Mouse (Mus musculus): ENCODE data around the gene Mical2. TPM values are rescaled to one million over a fixed set of nuclear protein-coding genes. Genes with fewer than 3 reads are reported as not detected.

Mical2 gene
- total and polyA plus RNA-seq, 3 experiments, result not detected

DNA sequence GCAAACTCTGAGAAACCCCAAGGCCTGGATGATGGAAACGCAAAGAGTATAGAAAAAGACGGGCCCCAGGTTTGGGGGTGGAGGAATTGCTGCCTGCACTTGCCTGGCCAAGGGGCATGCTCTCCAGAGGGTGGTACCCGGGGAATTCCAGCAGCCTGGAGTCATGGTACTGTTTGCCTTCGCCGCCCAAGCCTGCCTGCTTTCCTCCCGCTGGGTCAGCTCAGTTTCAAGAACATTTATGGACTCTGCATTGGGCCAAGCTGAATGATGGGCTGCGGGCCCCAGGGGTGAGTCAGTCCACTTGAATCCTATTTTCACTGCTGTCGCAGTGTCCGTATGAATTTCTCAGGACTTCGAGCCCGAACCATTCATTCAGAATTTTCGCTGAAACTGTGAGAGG lies 802 bp upstream of the Mical2 start:
- Histone ChIP-seq H3K27ac (ENCODE audit: control insufficient read depth, low read depth, low read length) (no peak overlapping the region), H3K9me3 (replicated peaks; ENCODE audit: insufficient read depth, low read length) (no peaks in the 10 kb centered on the region), H3K27me3 (ENCODE audit: control insufficient read depth in 1 of 2, insufficient read depth in 2 of 2, low read length in 2 of 2) (no peaks in the 10 kb centered on the region; a peak in 1 of 4 replicates), H3K4me3 (ENCODE audit: control insufficient read depth in 1 of 2, insufficient read depth in 1 of 2, low read depth in 2 of 2, low read length in 2 of 2) (no peak overlapping the region), H3K4me1 (ENCODE audit: control insufficient read depth in 1 of 2, insufficient read depth in 2 of 2, low read length in 2 of 2) (no peaks in the 10 kb centered on the region), H3K79me2 (ENCODE audit: control insufficient read depth, insufficient read depth, low read length, poor library complexity) (no peaks in the 10 kb centered on the region), H3K9ac (ENCODE audit: control insufficient read depth, low read depth, low read length, poor library complexity, severe bottlenecking) (no peak overlapping the region), H3K36me3 (ENCODE audit: control insufficient read depth in 1 of 2, insufficient read depth in 2 of 2, low read length in 2 of 2) (no peaks in the 10 kb centered on the region)
- TF ChIP-seq CHD1 (IDR thresholded peaks at IDR 0.05; ENCODE audit: low read depth, low read length), result no peak
- TF ChIP-seq SMC3 (IDR thresholded peaks at IDR 0.05; ENCODE audit: low read depth, low read length), result no peak
- no peak for TF ChIP-seq POLR2AphosphoS5 (IDR thresholded peaks at IDR 0.05; ENCODE audit: borderline replicate concordance, low read depth, low read length)
- TF ChIP-seq RCOR1 (IDR thresholded peaks at IDR 0.05; ENCODE audit: low read depth, low read length), result no peak
- no peak for TF ChIP-seq NRF1 (IDR thresholded peaks at IDR 0.05; ENCODE audit: insufficient read depth, low read depth, low read length, poor library complexity, severe bottlenecking)
- TF ChIP-seq CHD2 (IDR thresholded peaks at IDR 0.05; ENCODE audit: low read length), result no peak
- no peak for TF ChIP-seq NELFE (IDR thresholded peaks at IDR 0.05; ENCODE audit: low read depth, low read length)
- TF ChIP-seq KAT2A (conservative IDR thresholded peaks at IDR 0.05; ENCODE audit: low read depth, low read length), result no peak
- no peak for TF ChIP-seq UBTF (IDR thresholded peaks at IDR 0.05; ENCODE audit: borderline replicate concordance, insufficient read depth, low read depth, low read length)
- TF ChIP-seq ZKSCAN1 (IDR thresholded peaks at IDR 0.05; ENCODE audit: low read depth, low read length), result no peak
- TF ChIP-seq MYB (IDR thresholded peaks at IDR 0.05; ENCODE audit: low read depth, low read length), result no peak
- TF ChIP-seq TCF12 (IDR thresholded peaks at IDR 0.05; ENCODE audit: low read depth, low read length), result no peak
- TF ChIP-seq GABPA (IDR thresholded peaks at IDR 0.05; ENCODE audit: low read depth, low read length), result no peak
- no peak for TF ChIP-seq USF1 (IDR thresholded peaks at IDR 0.05; ENCODE audit: low read depth, low read length)
- TF ChIP-seq HCFC1 (IDR thresholded peaks at IDR 0.05; ENCODE audit: low read depth, low read length), result no peak
- no peak for TF ChIP-seq EP300 (IDR thresholded peaks at IDR 0.05; ENCODE audit: low read depth in 1 of 2, low read length in 2 of 2)
- no peak for TF ChIP-seq RAD21 (IDR thresholded peaks at IDR 0.05; ENCODE audit: low read depth, low read length)
- no peak for TF ChIP-seq USF2 (IDR thresholded peaks at IDR 0.05; ENCODE audit: borderline replicate concordance in 1 of 2, insufficient read depth in 1 of 2, low read depth in 1 of 2, low read length in 2 of 2)
- no peak for TF ChIP-seq ELF1 (IDR thresholded peaks at IDR 0.05; ENCODE audit: low read depth, low read length)
- no peak for DNase-seq (ENCODE audit: low read depth, low spot score)
